Mouse (Mus musculus): ENCODE measurements around the gene Kbtbd4.

Kbtbd4 gene

GRCm38 (mm10) chr2:90906721-90907120 is 2.2 kb downstream of the Kbtbd4 start:
- DNase-seq = no peak

- DNase-seq = no peak
These were observed 6.3 kb downstream of the Kbtbd4 start for GRCm38 (mm10) chr2:90910861-90911260.

GRCm38 (mm10) chr2:90911668-90912067 is 7.1 kb downstream of the Kbtbd4 start:
- DNase-seq = no peak

- DNase-seq = no peak
These were observed 9.1 kb downstream of the Kbtbd4 start for GRCm38 (mm10) chr2:90913671-90914070.

GRCm38 (mm10) chr2:90915516-90915915 is 11.0 kb downstream of the Kbtbd4 start:
- no peak for DNase-seq

- no peak for DNase-seq
These were observed 12.2 kb downstream of the Kbtbd4 start for GRCm38 (mm10) chr2:90916560-90917232.

- DNase-seq = peak; percentile 65
These were observed 12.9 kb downstream of the Kbtbd4 start for GRCm38 (mm10) chr2:90917233-90917998.

GRCm38 (mm10) chr2:90917999-90918698 is 13.6 kb downstream of the Kbtbd4 start:
- peak; percentile 71 for DNase-seq

GRCm38 (mm10) chr2:90921178-90921577 is 16.6 kb downstream of the Kbtbd4 start:
- DNase-seq = no peak

GRCm38 (mm10) chr2:90922636-90923035 is 18.1 kb downstream of the Kbtbd4 start:
- DNase-seq = no peak

GRCm38 (mm10) chr2:90928566-90928965 is 24.0 kb downstream of the Kbtbd4 start:
- no peak for DNase-seq

GRCm38 (mm10) chr2:90931829-90932228 is 27.3 kb downstream of the Kbtbd4 start:
- DNase-seq = no peak

GRCm38 (mm10) chr2:90932273-90932672 is 27.7 kb downstream of the Kbtbd4 start:
- DNase-seq = no peak

- no peak for DNase-seq
These were observed 33.8 kb downstream of the Kbtbd4 start for GRCm38 (mm10) chr2:90938362-90938761.

- peak; percentile 13 for DNase-seq
These were observed 35.2 kb downstream of the Kbtbd4 start for GRCm38 (mm10) chr2:90939750-90940149.

- peak; percentile 91 for DNase-seq
These were observed 36.0 kb downstream of the Kbtbd4 start, which contains the start of gene Celf1 for GRCm38 (mm10) chr2:90940233-90941229. TSS of gene Celf1 (plus strand) at chr2:90940382.

GRCm38 (mm10) chr2:90941744-90942143 is 37.2 kb downstream of the Kbtbd4 start:
- no peak for DNase-seq

GRCm38 (mm10) chr2:90950149-90950548 is 45.6 kb downstream of the Kbtbd4 start:
- DNase-seq = no peak

GRCm38 (mm10) chr2:90950582-90951194 is 46.1 kb downstream of the Kbtbd4 start:
- DNase-seq = no peak

- no peak for DNase-seq
These were observed 48.9 kb downstream of the Kbtbd4 start for GRCm38 (mm10) chr2:90953461-90953860.

GRCm38 (mm10) chr2:90956053-90956452 is 51.5 kb downstream of the Kbtbd4 start:
- DNase-seq = no peak

- DNase-seq = no peak
These were observed 54.3 kb downstream of the Kbtbd4 start for GRCm38 (mm10) chr2:90958856-90959255.
